Mouse (Mus musculus) forebrain, embryonic 10.5 days (tissue): Measurements from ENCODE around the gene Angptl7. TPM values are rescaled to one million over a fixed set of nuclear protein-coding genes. Genes with fewer than 3 reads are reported as not detected.

Source experiments
- DNase-seq: peaks from one replicate; pipeline ENCODE4 v3.0.0-alpha.2; 2017; ENCODE audit warnings: low spot score; ENCODE audit errors: extremely low spot score
- H3K27ac ChIP-seq: fragments of 300-500 bp; sonication (generic); 2 replicates; pipeline ENCODE4 v1.5.1; 2016; ENCODE audit warnings: mild to moderate bottlenecking
- H3K27me3 ChIP-seq: fragments of 300-500 bp; sonication (generic); 2 replicates; pipeline ENCODE4 v1.6.1; 2016; ENCODE audit warnings: mild to moderate bottlenecking; ENCODE audit not compliant: poor library complexity, severe bottlenecking
- H3K36me3 ChIP-seq: fragments of 300-500 bp; sonication (generic); replicated peaks from 2 replicates; pipeline ENCODE4 v1.6.1; 2016; ENCODE audit warnings: mild to moderate bottlenecking, moderate library complexity
- H3K4me1 ChIP-seq: fragments of 300-500 bp; sonication (generic); 2 replicates; pipeline ENCODE4 v1.6.1; 2016
- H3K4me3 ChIP-seq: fragments of 300-500 bp; sonication (generic); 2 replicates; pipeline ENCODE4 v1.5.1; 2016; ENCODE audit warnings: mild to moderate bottlenecking, moderate library complexity
- H3K9me3 ChIP-seq: fragments of 300-500 bp; sonication (generic); 2 replicates; pipeline ENCODE4 v1.6.1; 2016; ENCODE audit warnings: mild to moderate bottlenecking, moderate library complexity
- WGBS: fragments of 180-500 bp; shearing (Covaris S2); methylation state at CpG from one replicate; pipeline ENCODE4 v1.1.7; 2016; 5-methylcytosine and 5-hydroxymethylcytosine counted together
- polyA plus RNA-seq: library from polyadenylated mRNA; unstranded; fragments of >200 nt; fragmentation: Nextera tagmentation; extraction: Ambion mirVana; gene quantifications from 2 replicates; pipeline ENCODE4 v1.2.1, GENCODE M21; 2016

Angptl7 gene
- polyA plus RNA-seq, 1 experiment from 2014 or later, result 0.29 TPM

DNA sequence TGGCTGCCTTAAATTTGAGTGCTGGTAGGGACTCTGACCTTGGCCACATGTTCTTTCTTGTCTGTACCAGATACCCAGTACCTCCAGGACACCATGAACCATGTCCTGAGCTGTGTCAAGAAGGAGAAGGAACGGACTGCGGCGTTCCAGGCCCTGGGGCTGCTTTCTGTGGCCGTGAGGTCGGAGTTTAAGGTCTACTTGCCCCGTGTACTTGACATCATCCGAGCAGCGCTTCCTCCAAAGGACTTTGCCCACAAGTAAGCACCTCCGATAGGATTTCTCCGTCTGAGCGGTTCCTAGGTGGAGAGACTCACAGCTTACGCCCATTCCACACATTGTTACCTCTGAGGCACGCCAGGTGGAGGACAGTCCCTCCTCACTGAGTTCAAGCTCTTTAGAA is 37.5 kb downstream of the Angptl7 start:
- Histone ChIP-seq H3K27me3 (no peaks in the 10 kb centered on the region), H3K9me3 (no peaks in the 10 kb centered on the region), H3K4me1 (peaks cover 5% of the 10 kb centered on the region; the same call in 1 of the 2 replicates), H3K27ac (no peak overlapping the region), H3K4me3 (no peak overlapping the region), H3K36me3 (peaks cover 99% of the 10 kb centered on the region)
- 95% methylated on average over 13 of the region's 13 CpGs for WGBS
- no peak for DNase-seq

DNA sequence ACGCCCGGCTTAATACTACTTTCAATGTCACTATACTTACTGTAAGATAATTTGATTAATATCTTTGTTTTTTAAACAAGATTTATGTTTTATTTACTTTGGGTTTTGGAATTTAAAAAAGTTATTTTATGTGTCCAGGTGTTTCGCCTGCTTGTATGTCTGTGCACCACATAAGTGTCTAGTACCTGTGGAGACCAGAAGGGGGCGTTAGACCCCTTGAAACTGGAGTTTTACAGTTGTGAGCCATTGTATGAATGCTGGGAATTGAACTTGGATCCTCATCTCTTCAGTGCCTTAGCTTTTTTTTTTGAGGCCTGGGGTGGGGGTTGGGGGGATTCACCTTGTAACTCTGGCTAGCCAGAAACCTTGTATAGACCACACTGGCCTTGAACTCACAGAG is 38.5 kb downstream of the Angptl7 start:
- H3K4me3 ChIP-seq, result no peak overlapping the region
- H3K4me1 ChIP-seq, result peaks cover 5% of the 10 kb centered on the region; the same call in 1 of the 2 replicates
- H3K27ac ChIP-seq, result no peak overlapping the region
- peaks cover 100% of the 10 kb centered on the region for H3K36me3 ChIP-seq
- no peaks in the 10 kb centered on the region for H3K27me3 ChIP-seq
- WGBS, result 86% methylated on average over 4 of the region's 4 CpGs
- no peak for DNase-seq
- H3K9me3 ChIP-seq, result no peaks in the 10 kb centered on the region

DNA sequence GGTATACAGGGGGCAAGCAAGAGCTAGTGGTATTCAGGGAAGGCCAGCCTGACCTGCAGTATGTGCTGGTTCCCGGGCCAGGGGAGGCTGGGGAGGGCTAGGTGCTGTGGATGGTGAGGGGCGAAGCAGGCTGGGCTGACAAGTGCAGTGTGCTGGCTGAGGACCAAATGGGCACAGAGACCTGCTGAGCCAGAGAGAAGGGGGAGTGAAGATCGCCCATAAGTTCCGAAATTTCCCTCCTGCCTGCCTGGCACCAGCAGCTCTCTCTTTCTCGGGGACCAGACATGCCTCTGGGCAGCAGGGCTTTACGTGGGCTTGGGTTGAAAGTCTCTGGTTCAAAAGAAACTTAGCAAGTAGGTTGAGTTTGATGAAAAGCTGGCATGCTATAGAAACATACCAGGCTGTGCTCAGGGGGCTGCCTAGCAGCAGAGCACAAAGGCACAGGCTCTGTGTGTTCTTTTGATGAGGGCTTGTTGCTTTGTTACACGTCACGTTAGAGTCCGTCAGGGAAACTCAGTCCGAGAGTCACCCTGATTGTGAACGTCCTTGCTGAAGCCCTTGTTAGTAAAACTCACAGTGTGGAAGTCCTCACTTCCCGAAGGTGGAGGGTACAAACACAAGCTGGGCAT is 39.5 kb downstream of the Angptl7 start:
- peak overlapping the region; percentile 49; the same call in 1 of the 2 replicates for H3K27ac ChIP-seq
- WGBS, result 84% methylated on average over 12 of the region's 12 CpGs
- H3K27me3 ChIP-seq, result no peaks in the 10 kb centered on the region
- no peaks in the 10 kb centered on the region for H3K9me3 ChIP-seq
- no peak for DNase-seq
- H3K36me3 ChIP-seq, result peaks cover 100% of the 10 kb centered on the region
- peaks cover 5% of the 10 kb centered on the region; the same call in 1 of the 2 replicates for H3K4me1 ChIP-seq
- H3K4me3 ChIP-seq, result no peak overlapping the region

DNA sequence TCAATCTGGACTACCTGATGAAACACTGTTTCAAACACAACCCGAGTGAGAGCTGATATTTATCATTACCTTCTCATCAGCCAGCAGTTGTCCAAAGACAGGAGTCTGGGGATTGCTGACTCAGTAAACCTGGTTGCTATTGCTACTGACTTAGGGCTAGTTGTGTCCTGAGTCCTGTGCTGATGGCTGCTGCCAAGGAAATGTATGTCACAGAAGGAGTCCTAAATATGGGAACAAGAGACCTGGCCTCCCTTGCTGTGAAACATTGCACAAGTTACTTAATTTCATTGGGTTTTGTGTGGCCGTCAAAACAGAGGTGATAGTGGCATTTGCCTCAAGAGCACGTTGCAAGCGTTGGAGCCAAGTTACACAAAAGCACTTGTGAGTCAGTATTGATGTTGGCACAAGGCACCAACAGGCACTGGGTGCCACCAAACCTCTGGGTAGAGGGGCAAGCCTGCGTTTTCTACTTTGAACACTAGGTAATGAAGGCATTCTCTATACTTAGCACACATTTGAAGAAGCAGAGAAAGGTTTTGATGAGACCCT is 44.7 kb downstream of the Angptl7 start:
- no peaks in the 10 kb centered on the region for H3K9me3 ChIP-seq
- no peak overlapping the region for H3K27ac ChIP-seq
- no peaks in the 10 kb centered on the region for H3K27me3 ChIP-seq
- no peak overlapping the region for H3K4me3 ChIP-seq
- WGBS, result 92% methylated on average over 5 of the region's 5 CpGs
- H3K36me3 ChIP-seq, result peaks cover 87% of the 10 kb centered on the region
- peaks cover 2% of the 10 kb centered on the region; the same call in 1 of the 2 replicates for H3K4me1 ChIP-seq
- no peak for DNase-seq

DNA sequence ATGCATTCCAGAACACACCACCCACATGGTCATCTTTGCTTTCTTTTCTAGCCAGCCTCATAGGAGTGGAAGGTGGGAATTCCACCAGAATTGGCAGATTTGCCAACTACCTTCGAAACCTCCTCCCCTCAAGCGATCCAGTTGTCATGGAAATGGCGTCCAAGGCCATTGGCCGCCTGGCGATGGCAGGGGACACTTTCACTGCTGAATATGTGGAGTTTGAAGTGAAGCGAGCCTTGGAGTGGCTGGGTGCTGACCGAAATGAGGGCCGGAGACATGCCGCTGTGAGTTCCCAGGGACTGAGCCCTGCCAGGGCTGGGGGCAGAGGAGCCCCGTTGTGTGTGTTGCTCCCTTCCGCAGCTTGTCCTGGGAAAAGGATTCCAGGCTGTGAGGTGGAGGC is 46.6 kb downstream of the Angptl7 start:
- H3K4me3 ChIP-seq, result no peak overlapping the region

DNA sequence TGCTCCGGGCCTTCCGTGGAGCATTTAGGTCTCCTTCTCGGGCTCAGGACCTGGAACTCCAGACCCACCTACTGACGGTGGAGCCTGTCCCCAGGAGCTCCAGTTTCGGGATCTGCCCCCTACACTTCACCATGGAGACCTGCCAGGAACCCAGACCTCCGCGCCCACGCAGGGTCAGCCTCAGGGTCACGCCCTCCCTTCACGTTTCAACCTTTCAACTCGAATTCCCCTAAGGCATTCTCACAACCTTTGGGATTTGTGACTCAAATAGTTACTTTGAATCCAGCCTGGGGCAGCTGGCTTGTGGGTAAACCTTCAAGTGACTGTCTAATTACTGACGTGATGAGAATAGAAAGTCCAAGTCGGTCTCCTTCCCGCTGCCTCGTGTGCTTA is 51.4 kb downstream of the Angptl7 start:
- Histone ChIP-seq H3K27me3 (no peaks in the 10 kb centered on the region), H3K4me3 (peak overlapping the region; percentile 81), H3K36me3 (peaks cover 20% of the 10 kb centered on the region), H3K4me1 (peaks cover 32% of the 10 kb centered on the region), H3K9me3 (no peaks in the 10 kb centered on the region), H3K27ac (peak overlapping the region; percentile 91)
- DNase-seq, result no peak
- WGBS, result under 1% methylated on average over 15 of the region's 15 CpGs

More for the DNA sequence above, 46.6 kb downstream of the Angptl7 start:
- 94% methylated on average over 11 of the region's 11 CpGs for WGBS
- Histone ChIP-seq H3K27me3 (no peaks in the 10 kb centered on the region), H3K36me3 (peaks cover 68% of the 10 kb centered on the region), H3K9me3 (no peaks in the 10 kb centered on the region), H3K4me1 (peaks cover 13% of the 10 kb centered on the region), H3K27ac (no peak overlapping the region)
- no peak for DNase-seq

DNA sequence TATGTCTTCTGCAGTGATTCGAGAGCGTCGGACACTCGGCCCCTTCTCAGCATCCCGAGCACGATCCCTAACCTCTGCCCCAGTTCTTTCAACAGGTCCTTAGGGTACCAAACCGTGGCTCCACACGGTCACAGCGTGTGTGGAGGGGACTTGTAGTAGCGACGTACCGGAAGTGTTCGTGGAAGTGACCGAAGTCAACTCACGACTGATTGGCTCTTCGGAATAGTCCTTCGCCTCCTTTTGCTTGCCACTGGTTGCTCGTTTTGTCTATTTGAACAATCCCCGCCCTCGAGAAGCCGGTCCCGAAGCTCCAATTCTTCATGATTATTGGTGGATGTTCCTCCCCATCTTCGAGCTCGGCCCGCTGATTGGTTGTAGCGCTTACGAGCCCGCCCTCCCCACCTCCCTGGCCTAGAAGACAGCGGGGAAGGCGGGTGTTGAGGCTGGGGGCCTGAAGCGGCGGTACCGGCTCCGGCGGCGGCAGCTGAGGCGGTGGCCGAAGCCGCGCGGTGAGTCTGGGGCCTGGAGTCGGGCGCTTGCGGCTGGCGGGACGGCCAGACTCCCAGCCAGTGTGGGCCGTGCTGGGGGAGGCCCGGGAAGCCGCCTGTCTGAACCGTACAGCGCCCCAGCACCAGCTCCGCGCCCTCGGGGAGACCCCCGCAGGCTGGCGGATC is 51.9 kb downstream of the Angptl7 start, which contains the start of gene Mtor:
Gene Mtor, plus strand, starts transcription at position 433 of the 674 bp plus-strand sequence.
- H3K27ac ChIP-seq, result peak within 1 kb of the TSS; percentile 91

More for the DNA sequence above, 51.9 kb downstream of the Angptl7 start, which contains the start of gene Mtor:
- H3K9me3 ChIP-seq, result no peaks in the 10 kb centered on the region
- peak within 1 kb of the TSS; percentile 81 for H3K4me3 ChIP-seq
- WGBS, result 0% methylated on average over 56 of the region's 56 CpGs
- H3K27me3 ChIP-seq, result no peaks in the 10 kb centered on the region
- peaks cover 14% of the 10 kb centered on the region for H3K36me3 ChIP-seq
- DNase-seq, result peak; percentile 91
- H3K4me1 ChIP-seq, result peaks cover 38% of the 10 kb centered on the region

Other genes with a start within 250 kb of the Angptl7 start
- gene Disp3, start 212.5 kb downstream of the Angptl7 start, polyA plus RNA-seq, result 1.2 and 2.1 TPM in 2 replicates
- 27.1 and 27.3 TPM in 2 replicates for gene Ubiad1, start 55.7 kb downstream of the Angptl7 start, polyA plus RNA-seq
- gene Mtor, start 51.8 kb downstream of the Angptl7 start, polyA plus RNA-seq, result 23.3 and 27.0 TPM in 2 replicates
- gene Exosc10, start 58.0 kb upstream of the Angptl7 start, polyA plus RNA-seq, result 96.0 and 97.2 TPM in 2 replicates
- 265 and 272 TPM in 2 replicates for gene Srm, start 91.0 kb upstream of the Angptl7 start, polyA plus RNA-seq
- 0.22 TPM in 1 of 2 replicates, not detected in the other for gene Masp2, start 102.1 kb upstream of the Angptl7 start, polyA plus RNA-seq
- gene Tardbp, start 126.6 kb upstream of the Angptl7 start, polyA plus RNA-seq, result 495 and 519 TPM in 2 replicates
- gene Gm572, start 142.9 kb upstream of the Angptl7 start, polyA plus RNA-seq, result not detected in 2 replicates